Mouse (Mus musculus) testis, adult 2 months (tissue): Measurements from ENCODE around the gene C1qc.

Source experiments
- CTCF ChIP-seq: fragments of 200-500 bp; IDR thresholded peaks from 2 replicates; pipeline ENCODE4 v1.5.1; 2012; ENCODE audit warnings: low read depth, mild to moderate bottlenecking, inconsistent platforms, low read length, moderate library complexity; ENCODE audit not compliant: control insufficient read depth, insufficient read depth, insufficient replicate concordance
- POLR2A ChIP-seq: fragments of 200-500 bp; IDR thresholded peaks from 2 replicates; pipeline ENCODE4 v1.6.1; 2012; ENCODE audit warnings: low read depth, mild to moderate bottlenecking, inconsistent platforms, low read length, moderate library complexity; ENCODE audit not compliant: control insufficient read depth

GRCm38 (mm10) chr4:136841056-136841455, 51.8 kb downstream of the C1qc start:
- TF ChIP-seq CTCF (peak; percentile 71; the same call in 1 of the 2 replicates), POLR2A (no peak)
